Mouse (Mus musculus) stomach, postnatal 0 days (tissue): ENCODE data around the gene Kirrel3. TPM values are rescaled to one million over a fixed set of nuclear protein-coding genes. Genes with fewer than 3 reads are reported as not detected.

Source experiments
- ATAC-seq: fragments of 200-750 bp; cut with Nextera tagmentation; 2 replicates; pipeline ENCODE4 v1.8.0; 2017; ENCODE audit not compliant: low FRiP score, low TSS enrichment
- DNase-seq: peaks from one replicate; pipeline ENCODE4 v3.0.0-alpha.2; 2016; ENCODE audit warnings: low spot score
- H3K27ac ChIP-seq: fragments of 300-500 bp; sonication (generic); replicated peaks from 2 replicates; pipeline ENCODE4 v1.5.1; 2014; ENCODE audit warnings: mild to moderate bottlenecking, control low read depth
- H3K27me3 ChIP-seq: fragments of 300-500 bp; sonication (generic); 2 replicates; pipeline ENCODE4 v1.6.1; 2014; ENCODE audit warnings: low read length; ENCODE audit not compliant: control insufficient read depth, insufficient read depth
- H3K36me3 ChIP-seq: fragments of 300-500 bp; sonication (generic); 2 replicates; pipeline ENCODE4 v1.6.1; 2014; ENCODE audit warnings: low read length, mixed read lengths; ENCODE audit not compliant: control insufficient read depth, insufficient read depth
- H3K4me1 ChIP-seq: fragments of 300-500 bp; sonication (generic); replicated peaks from 2 replicates; pipeline ENCODE4 v1.6.1; 2014; ENCODE audit warnings: antibody characterized with exemption; ENCODE audit not compliant: control insufficient read depth, insufficient read depth
- H3K4me2 ChIP-seq: fragments of 300-500 bp; sonication (generic); replicated peaks from 2 replicates; pipeline ENCODE4 v1.6.1; 2014; ENCODE audit warnings: low read depth, mild to moderate bottlenecking, control low read depth, moderate library complexity
- H3K4me3 ChIP-seq: fragments of 300-500 bp; sonication (generic); 2 replicates; pipeline ENCODE4 v1.5.1; 2014; ENCODE audit warnings: low read depth, low read length, control low read depth
- H3K9ac ChIP-seq: fragments of 300-500 bp; sonication (generic); 2 replicates; pipeline ENCODE4 v1.6.1; 2014; ENCODE audit warnings: mild to moderate bottlenecking, low read length, control low read depth, mixed read lengths
- H3K9me3 ChIP-seq: fragments of 300-500 bp; sonication (generic); 2 replicates; pipeline ENCODE4 v1.6.1; 2016; ENCODE audit warnings: low read length; ENCODE audit not compliant: control insufficient read depth
- CTCF ChIP-seq: IDR thresholded peaks from 2 replicates; pipeline ENCODE4 v1.5.1; 2016; ENCODE audit warnings: antibody characterized with exemption, low read depth, mild to moderate bottlenecking, moderate library complexity
- EP300 ChIP-seq: optimal IDR thresholded peaks from 2 replicates; pipeline ENCODE3; 2016; ENCODE audit warnings: antibody characterized with exemption
- WGBS: fragments of 180-500 bp; shearing (Covaris S2); extraction: QIAGEN DNeasy Blood & Tissue Kit; methylation state at CpG from one replicate; pipeline ENCODE4 v1.1.7; 2014; 5-methylcytosine and 5-hydroxymethylcytosine counted together
- polyA plus RNA-seq: library from polyadenylated mRNA; unstranded; fragments of >200 nt; fragmentation: Nextera tagmentation; extraction: Ambion mirVana; gene quantifications from 2 replicates; pipeline ENCODE4 v1.2.1, GENCODE M21; 2015

Kirrel3 gene
- polyA plus RNA-seq, 1 experiment from 2014 or later = 1.4 TPM

GRCm38 (mm10) chr9:35045031-35045531, 559.4 kb downstream of the Kirrel3 start:
- no peak for TF ChIP-seq EP300
- no peak for TF ChIP-seq CTCF
- WGBS = 27% methylated on average over 11 of the region's 11 CpGs
- H3K36me3 ChIP-seq = 0 out of 2 replicates have a peak, but pooled peaks cover 3% of the 10 kb centered on the region
- no peak for DNase-seq
- H3K9me3 ChIP-seq = no peaks in the 10 kb centered on the region
- H3K27ac ChIP-seq = peak overlapping the region; percentile 73
- no peak overlapping the region for H3K4me2 ChIP-seq
- ATAC-seq = peak; percentile 62
- peaks cover 2% of the 10 kb centered on the region; the same call in 1 of the 2 replicates for H3K4me1 ChIP-seq
- H3K4me3 ChIP-seq = no peak overlapping the region
- no peaks in the 10 kb centered on the region for H3K27me3 ChIP-seq
- H3K9ac ChIP-seq = no peak overlapping the region

GRCm38 (mm10) chr9:35045756-35046155, 560.1 kb downstream of the Kirrel3 start:
- Histone ChIP-seq H3K36me3 (0 out of 2 replicates have a peak, but pooled peaks cover 3% of the 10 kb centered on the region), H3K4me3 (no peak overlapping the region), H3K9ac (no peak overlapping the region), H3K4me2 (no peak overlapping the region), H3K27ac (peak overlapping the region; percentile 73), H3K27me3 (no peaks in the 10 kb centered on the region), H3K9me3 (no peaks in the 10 kb centered on the region), H3K4me1 (peaks cover 2% of the 10 kb centered on the region; the same call in 1 of the 2 replicates)
- DNase-seq = peak; percentile 63
- TF ChIP-seq EP300 (no peak), CTCF (peak; percentile 39)
- peak; percentile 71 for ATAC-seq
- WGBS = 44% methylated on average over 2 of the region's 2 CpGs

- H3K4me2 ChIP-seq = no peak overlapping the region
- no peak overlapping the region for H3K9ac ChIP-seq
- H3K9me3 ChIP-seq = no peaks in the 10 kb centered on the region
- H3K36me3 ChIP-seq = peaks cover 3% of the 10 kb centered on the region; the same call in 1 of the 2 replicates
- no peak overlapping the region for H3K4me3 ChIP-seq
- no peak for DNase-seq
- no peak for ATAC-seq
- TF ChIP-seq CTCF (no peak), EP300 (no peak)
- no peak overlapping the region for H3K27ac ChIP-seq
- WGBS = 60% methylated on average over 6 of the region's 6 CpGs
- H3K27me3 ChIP-seq = no peaks in the 10 kb centered on the region
- H3K4me1 ChIP-seq = peaks cover 2% of the 10 kb centered on the region; the same call in 1 of the 2 replicates
Observed at GRCm38 (mm10) chr9:35048449-35048848, 562.8 kb downstream of the Kirrel3 start.

- Histone ChIP-seq H3K4me2 (no peak overlapping the region), H3K4me1 (peaks cover 2% of the 10 kb centered on the region; the same call in 1 of the 2 replicates), H3K27me3 (no peaks in the 10 kb centered on the region), H3K36me3 (peaks cover 3% of the 10 kb centered on the region; the same call in 1 of the 2 replicates), H3K9me3 (no peaks in the 10 kb centered on the region), H3K4me3 (no peak overlapping the region), H3K9ac (no peak overlapping the region), H3K27ac (no peak overlapping the region)
- WGBS = 63% methylated on average over 3 of the region's 3 CpGs
- DNase-seq = no peak
- ATAC-seq = no peak
- no peak for TF ChIP-seq CTCF
Observed at GRCm38 (mm10) chr9:35049891-35050527, 564.3 kb downstream of the Kirrel3 start.

- 84% methylated on average over 6 of the region's 6 CpGs for WGBS
- DNase-seq (no peak), ATAC-seq (no peak)
- no peak overlapping the region for H3K4me2 ChIP-seq
- H3K27ac ChIP-seq = no peak overlapping the region
- H3K9me3 ChIP-seq = no peaks in the 10 kb centered on the region
- TF ChIP-seq EP300 = no peak
- TF ChIP-seq CTCF = no peak
- H3K27me3 ChIP-seq = no peaks in the 10 kb centered on the region
- H3K9ac ChIP-seq = no peak overlapping the region
- H3K4me3 ChIP-seq = no peak overlapping the region
- H3K36me3 ChIP-seq = peaks cover 3% of the 10 kb centered on the region; the same call in 1 of the 2 replicates
- peaks cover 2% of the 10 kb centered on the region; the same call in 1 of the 2 replicates for H3K4me1 ChIP-seq
Observed at GRCm38 (mm10) chr9:35050701-35051454, 565.2 kb downstream of the Kirrel3 start.
